Mouse (Mus musculus): ENCODE measurements at regions not wholly inside any gene's neighbourhood (a gene's known extent, or its start where the extent isn't known, plus 50 kb on each side); places are given as distances from the start of the nearest gene placed in this dataset.

GRCm38 (mm10) chr13:10451057-10451456, 90.4 kb upstream of the Chrm3 start:
- 30% methylated on average over 3 of the region's 3 CpGs for WGBS
- Histone ChIP-seq H3K4me3 (ENCODE audit: insufficient read depth, low read depth, low read length) (no peak overlapping the region), H3K4me1 (ENCODE audit: control insufficient read depth, insufficient read depth, low read length) (no peaks in the 10 kb centered on the region), H3K27ac (ENCODE audit: insufficient read depth, low read depth, low read length) (no peak overlapping the region)
- TF ChIP-seq CTCF (IDR thresholded peaks at IDR 0.05; ENCODE audit: insufficient read depth, low read depth, low read length) (no peak), POLR2A (IDR thresholded peaks at IDR 0.05; ENCODE audit: insufficient read depth, low read depth, low read length) (no peak)

DNA sequence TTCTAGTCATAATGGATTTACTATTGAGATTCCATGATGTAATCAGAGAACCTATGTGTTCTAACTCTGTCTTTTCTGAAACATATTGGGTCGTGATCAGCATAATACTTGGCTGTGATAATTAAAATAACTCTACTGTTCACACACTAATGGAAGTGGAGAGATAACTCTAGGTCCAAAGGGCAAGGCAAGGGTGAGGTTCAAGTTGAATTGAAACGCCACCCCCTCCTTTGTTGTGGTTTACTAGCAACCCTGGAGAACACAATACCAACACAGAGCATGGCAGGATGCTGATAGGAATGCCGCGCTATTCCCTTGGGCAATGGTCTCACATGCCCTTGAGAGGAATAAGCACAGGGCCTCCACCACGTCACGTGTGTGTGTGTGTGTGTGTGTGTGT, 88.9 kb upstream of the Chrm3 start:
- Histone ChIP-seq H3K4me1 (ENCODE audit: control insufficient read depth, insufficient read depth, low read length) (no peaks in the 10 kb centered on the region), H3K4me3 (ENCODE audit: insufficient read depth, low read depth, low read length) (no peak overlapping the region), H3K27ac (ENCODE audit: insufficient read depth, low read depth, low read length) (no peak overlapping the region)
- TF ChIP-seq CTCF (IDR thresholded peaks at IDR 0.05; ENCODE audit: insufficient read depth, low read depth, low read length) (no peak), POLR2A (IDR thresholded peaks at IDR 0.05; ENCODE audit: insufficient read depth, low read depth, low read length) (no peak)
- 90% methylated on average over 6 of the region's 6 CpGs for WGBS

DNA sequence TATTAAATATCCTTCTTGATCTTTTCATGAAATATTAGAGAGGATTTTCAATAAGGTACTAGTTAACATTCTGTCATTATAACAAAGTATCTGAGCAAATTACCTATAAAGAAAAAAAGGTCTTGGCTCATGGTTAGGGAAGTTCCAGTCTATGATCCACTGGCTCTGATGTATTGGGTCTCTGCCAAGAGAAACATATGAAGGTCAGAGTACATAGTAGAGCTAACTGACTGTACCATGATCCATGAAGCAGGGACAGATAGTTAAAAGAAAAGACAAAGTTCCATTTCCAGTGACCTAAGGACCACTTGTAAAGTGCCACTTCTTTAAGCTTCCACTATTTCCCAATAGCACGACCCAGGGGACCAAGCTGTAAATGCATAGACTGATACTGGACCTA, 87.2 kb upstream of the Chrm3 start:
- TF ChIP-seq POLR2A (IDR thresholded peaks at IDR 0.05; ENCODE audit: insufficient read depth, low read depth, low read length) (no peak), CTCF (IDR thresholded peaks at IDR 0.05; ENCODE audit: insufficient read depth, low read depth, low read length) (no peak)
- Histone ChIP-seq H3K27ac (ENCODE audit: insufficient read depth, low read depth, low read length) (no peak overlapping the region), H3K4me3 (ENCODE audit: insufficient read depth, low read depth, low read length) (no peak overlapping the region), H3K4me1 (ENCODE audit: control insufficient read depth, insufficient read depth, low read length) (no peaks in the 10 kb centered on the region)
- 91% methylated on average over 1 of the region's 1 CpGs for WGBS

DNA sequence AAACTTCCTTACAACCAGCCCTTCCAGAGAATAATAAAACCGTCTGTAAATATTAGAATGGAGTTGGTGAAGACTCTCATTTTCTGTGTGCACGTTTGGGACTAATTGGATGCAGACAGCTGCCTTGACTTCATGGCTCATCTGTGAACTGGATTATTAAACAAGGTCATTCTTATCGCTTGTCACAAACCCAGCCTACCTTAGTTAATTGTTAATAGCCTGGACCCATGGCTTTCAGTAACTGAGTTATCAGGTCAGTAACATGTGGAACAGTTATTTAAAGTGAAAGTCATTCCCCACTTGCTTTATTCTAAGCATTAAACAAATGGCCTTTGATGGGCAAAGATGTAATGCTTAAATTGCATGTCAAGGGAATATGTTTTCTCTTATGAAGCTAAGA, 85.0 kb upstream of the Chrm3 start:
- no peak for TF ChIP-seq POLR2A (IDR thresholded peaks at IDR 0.05; ENCODE audit: insufficient read depth, low read depth, low read length)
- TF ChIP-seq CTCF (IDR thresholded peaks at IDR 0.05; ENCODE audit: insufficient read depth, low read depth, low read length), result no peak
- no peaks in the 10 kb centered on the region for H3K4me1 ChIP-seq (ENCODE audit: control insufficient read depth, insufficient read depth, low read length)
- H3K27ac ChIP-seq (ENCODE audit: insufficient read depth, low read depth, low read length), result no peak overlapping the region
- no peak overlapping the region for H3K4me3 ChIP-seq (ENCODE audit: insufficient read depth, low read depth, low read length)
- WGBS, result 58% methylated on average over 3 of the region's 3 CpGs
